Mouse (Mus musculus): ENCODE data around the gene Arl3.

- TF ChIP-seq CTCF (IDR thresholded peaks at IDR 0.05), result no peak
- no peak for TF ChIP-seq EP300 (IDR thresholded peaks at IDR 0.05)
Observed at GRCm38 (mm10) chr19:46620016-46620808, 47.2 kb upstream of the Arl3 start.
